Mouse (Mus musculus): ENCODE data around the gene Ccdc190. TPM values are rescaled to one million over a fixed set of nuclear protein-coding genes. Genes with fewer than 3 reads are reported as not detected.
A peak's percentile ranks its signal among the peaks of the same experiment; 100 is the strongest.

The Ccdc190 gene
- polyA plus RNA-seq, 1 experiment from 2014 or later, result 2.3 TPM

DNA sequence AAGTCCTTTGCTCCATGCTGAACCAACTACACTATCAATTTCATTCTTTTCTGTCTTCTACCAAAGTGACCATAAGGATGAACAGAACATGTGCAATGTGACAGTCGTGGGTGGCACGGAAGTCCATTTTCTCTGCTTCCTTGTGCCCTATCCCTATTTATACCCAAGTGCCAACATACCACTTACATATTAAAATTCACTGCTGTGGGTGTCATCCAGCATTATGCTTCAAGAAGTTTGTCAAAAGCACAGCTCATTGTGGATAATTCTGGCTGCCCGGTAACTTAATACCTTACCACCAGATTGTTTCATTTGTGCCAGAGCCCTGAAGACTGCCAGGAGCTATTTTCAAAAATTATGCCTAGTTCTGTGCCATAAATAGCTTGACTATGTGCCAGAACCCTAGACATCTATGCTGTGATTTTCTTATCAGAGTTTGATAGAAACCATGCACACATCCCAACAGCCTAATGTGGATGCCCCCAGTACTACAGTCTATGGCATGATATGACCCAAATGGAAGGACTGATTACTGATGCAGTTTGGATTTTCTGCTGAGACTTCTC lies 27.6 kb upstream of the Ccdc190 start:
- H3K4me1 ChIP-seq (ENCODE audit: control insufficient read depth, insufficient read depth, low read length), result no peaks in the 10 kb centered on the region
- H3K9ac ChIP-seq (ENCODE audit: low read length), result no peak overlapping the region
- DNase-seq (ENCODE audit: low spot score), result no peak
- no peaks in the 10 kb centered on the region for H3K36me3 ChIP-seq (ENCODE audit: control insufficient read depth, insufficient read depth, low read length)
- no peak overlapping the region for H3K27ac ChIP-seq (ENCODE audit: low read depth, low read length)
- no peaks in the 10 kb centered on the region for H3K27me3 ChIP-seq (replicated peaks; ENCODE audit: control insufficient read depth, insufficient read depth, low read length)
- H3K4me3 ChIP-seq (ENCODE audit: low read depth, low read length), result no peak overlapping the region
- no peaks in the 10 kb centered on the region for H3K9me3 ChIP-seq (replicated peaks; ENCODE audit: control insufficient read depth, low read length)
- ATAC-seq, result no peak
- H3K4me2 ChIP-seq (ENCODE audit: low read length), result no peak overlapping the region
- WGBS, result 90% methylated on average over 3 of the region's 3 CpGs

DNA sequence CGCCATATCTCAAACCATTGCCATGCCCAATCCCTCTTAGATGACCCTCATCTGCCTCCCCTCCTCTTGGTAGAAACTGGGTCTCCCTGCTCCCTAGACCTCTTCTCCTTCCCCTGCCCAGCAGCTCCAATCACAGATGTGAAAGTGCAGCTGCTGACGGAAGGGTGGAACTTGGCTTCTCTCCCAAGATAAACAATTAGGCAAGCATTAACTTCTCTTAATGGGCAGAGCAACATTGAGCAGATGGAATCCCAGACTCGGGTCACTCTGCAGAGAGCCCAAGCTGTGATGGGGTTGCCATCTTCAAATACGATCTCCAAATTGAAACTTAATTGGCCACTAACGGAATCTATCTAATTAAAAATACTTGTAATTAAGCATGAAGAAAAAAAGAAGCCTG lies 19.3 kb upstream of the Ccdc190 start:
- Histone ChIP-seq H3K4me3 (ENCODE audit: low read depth, low read length) (no peak overlapping the region), H3K4me2 (ENCODE audit: low read length) (no peak overlapping the region), H3K4me1 (ENCODE audit: control insufficient read depth, insufficient read depth, low read length) (no peaks in the 10 kb centered on the region), H3K36me3 (ENCODE audit: control insufficient read depth, insufficient read depth, low read length) (no peaks in the 10 kb centered on the region), H3K27ac (ENCODE audit: low read depth, low read length) (no peak overlapping the region), H3K9me3 (replicated peaks; ENCODE audit: control insufficient read depth, low read length) (no peaks in the 10 kb centered on the region), H3K9ac (ENCODE audit: low read length) (no peak overlapping the region), H3K27me3 (replicated peaks; ENCODE audit: control insufficient read depth, insufficient read depth, low read length) (no peaks in the 10 kb centered on the region)
- 44% methylated on average over 5 of the region's 5 CpGs for WGBS
- peak; percentile 32; the same call in 1 of the 2 replicates for ATAC-seq
- peak; percentile 47 for DNase-seq (ENCODE audit: low spot score)

DNA sequence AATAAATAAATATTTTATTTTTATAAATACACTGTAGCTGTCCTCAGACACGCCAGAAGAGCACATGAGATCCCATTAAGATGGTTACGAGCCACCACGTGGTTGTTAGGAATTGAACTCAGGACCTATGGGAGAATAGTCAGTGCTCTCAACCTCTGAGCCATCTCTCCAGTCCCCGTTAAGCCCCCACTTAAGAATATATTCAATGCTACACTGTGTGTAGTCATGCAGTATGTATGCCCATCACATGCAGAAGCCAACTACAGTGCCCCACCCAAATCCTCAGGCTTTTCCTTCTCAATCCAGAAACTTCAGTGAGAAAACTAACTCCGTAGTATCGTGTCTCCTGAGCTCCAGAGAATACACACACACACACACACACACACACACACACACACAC lies 18.8 kb upstream of the Ccdc190 start:
- Histone ChIP-seq H3K36me3 (ENCODE audit: control insufficient read depth, insufficient read depth, low read length) (no peaks in the 10 kb centered on the region), H3K9ac (ENCODE audit: low read length) (no peak overlapping the region), H3K4me3 (ENCODE audit: low read depth, low read length) (no peak overlapping the region), H3K4me2 (ENCODE audit: low read length) (no peak overlapping the region), H3K27ac (ENCODE audit: low read depth, low read length) (no peak overlapping the region), H3K4me1 (ENCODE audit: control insufficient read depth, insufficient read depth, low read length) (no peaks in the 10 kb centered on the region), H3K9me3 (replicated peaks; ENCODE audit: control insufficient read depth, low read length) (no peaks in the 10 kb centered on the region), H3K27me3 (replicated peaks; ENCODE audit: control insufficient read depth, insufficient read depth, low read length) (no peaks in the 10 kb centered on the region)
- DNase-seq (ENCODE audit: low spot score), result no peak
- ATAC-seq, result no peak
- 90% methylated on average over 6 of the region's 6 CpGs for WGBS

DNA sequence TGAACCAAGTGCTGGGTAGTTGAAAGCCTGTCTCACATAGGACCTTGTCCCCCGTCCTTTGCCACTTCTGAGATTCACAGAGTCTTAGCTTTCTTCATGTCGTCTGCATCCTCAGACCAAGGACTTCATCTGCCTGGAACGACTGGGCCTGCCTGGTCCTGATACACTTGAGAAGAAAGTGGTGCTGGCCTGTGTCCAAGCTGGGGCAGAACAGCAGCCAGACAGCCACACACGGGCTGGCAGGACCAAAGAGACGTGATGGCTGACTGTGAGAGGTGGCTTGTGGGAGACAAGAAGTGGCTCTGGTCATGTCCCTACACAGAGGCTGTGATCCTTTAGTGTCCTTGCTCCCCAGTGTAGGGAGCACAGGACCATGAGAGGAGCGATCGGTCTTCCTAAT lies 17.7 kb upstream of the Ccdc190 start:
- H3K4me3 ChIP-seq (ENCODE audit: low read depth, low read length), result no peak overlapping the region
- H3K4me2 ChIP-seq (ENCODE audit: low read length), result no peak overlapping the region
- 69% methylated on average over 7 of the region's 7 CpGs for WGBS
- H3K27me3 ChIP-seq (replicated peaks; ENCODE audit: control insufficient read depth, insufficient read depth, low read length), result no peaks in the 10 kb centered on the region
- no peak for DNase-seq (ENCODE audit: low spot score)
- ATAC-seq, result no peak; the same call in 1 of the 2 replicates
- no peaks in the 10 kb centered on the region for H3K36me3 ChIP-seq (ENCODE audit: control insufficient read depth, insufficient read depth, low read length)
- no peaks in the 10 kb centered on the region for H3K4me1 ChIP-seq (ENCODE audit: control insufficient read depth, insufficient read depth, low read length)
- no peak overlapping the region for H3K27ac ChIP-seq (ENCODE audit: low read depth, low read length)
- no peak overlapping the region for H3K9ac ChIP-seq (ENCODE audit: low read length)
- no peaks in the 10 kb centered on the region for H3K9me3 ChIP-seq (replicated peaks; ENCODE audit: control insufficient read depth, low read length)

DNA sequence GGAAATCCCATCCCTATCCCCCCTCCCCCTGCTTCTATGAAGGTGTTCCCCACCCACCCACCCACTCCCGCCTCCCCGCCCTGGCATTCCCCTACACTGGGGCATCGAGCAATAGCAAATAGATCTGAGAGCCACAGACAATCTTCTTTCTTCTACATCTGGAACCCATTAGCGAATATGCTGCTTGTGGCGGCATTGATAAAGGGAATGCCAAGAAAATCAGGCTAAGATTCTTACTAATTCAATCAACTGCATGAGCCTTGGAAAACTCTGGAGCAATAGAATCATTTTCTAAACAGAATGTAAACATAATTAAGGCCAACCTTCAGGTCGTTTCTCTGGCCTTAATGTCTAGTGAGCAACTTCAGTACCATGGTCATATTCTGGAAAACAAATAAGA lies 16.9 kb upstream of the Ccdc190 start:
- Histone ChIP-seq H3K27ac (ENCODE audit: low read depth, low read length) (no peak overlapping the region), H3K27me3 (replicated peaks; ENCODE audit: control insufficient read depth, insufficient read depth, low read length) (no peaks in the 10 kb centered on the region), H3K4me2 (ENCODE audit: low read length) (no peak overlapping the region), H3K9ac (ENCODE audit: low read length) (no peak overlapping the region), H3K4me3 (ENCODE audit: low read depth, low read length) (no peak overlapping the region), H3K4me1 (ENCODE audit: control insufficient read depth, insufficient read depth, low read length) (no peaks in the 10 kb centered on the region), H3K9me3 (replicated peaks; ENCODE audit: control insufficient read depth, low read length) (no peaks in the 10 kb centered on the region), H3K36me3 (ENCODE audit: control insufficient read depth, insufficient read depth, low read length) (no peaks in the 10 kb centered on the region)
- DNase-seq (ENCODE audit: low spot score) (no peak), ATAC-seq (no peak)
- 79% methylated on average over 6 of the region's 6 CpGs for WGBS

DNA sequence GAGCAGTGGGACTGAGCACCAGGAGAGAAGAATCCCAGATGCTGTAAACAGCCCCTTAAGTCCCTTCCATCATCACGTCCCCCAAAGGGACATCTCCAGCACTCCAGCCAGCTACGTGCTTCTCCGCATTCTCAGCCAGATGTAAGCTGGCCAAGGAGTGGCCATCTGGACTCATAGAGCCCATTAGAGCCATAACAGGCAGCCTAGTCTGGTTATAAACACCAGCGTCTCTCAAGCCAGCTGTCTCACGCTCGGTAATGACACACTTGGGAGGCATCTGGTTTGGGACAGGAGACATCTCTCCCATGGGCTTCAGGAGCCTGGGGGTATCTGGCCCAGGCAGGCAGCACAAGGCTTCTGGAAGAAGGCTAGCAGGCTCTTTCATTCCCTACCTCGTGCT lies 11.8 kb upstream of the Ccdc190 start:
- Histone ChIP-seq H3K9me3 (replicated peaks; ENCODE audit: control insufficient read depth, low read length) (no peaks in the 10 kb centered on the region), H3K36me3 (ENCODE audit: control insufficient read depth, insufficient read depth, low read length) (no peaks in the 10 kb centered on the region), H3K4me1 (ENCODE audit: control insufficient read depth, insufficient read depth, low read length) (no peaks in the 10 kb centered on the region), H3K27me3 (replicated peaks; ENCODE audit: control insufficient read depth, insufficient read depth, low read length) (no peaks in the 10 kb centered on the region), H3K9ac (ENCODE audit: low read length) (no peak overlapping the region), H3K4me3 (ENCODE audit: low read depth, low read length) (no peak overlapping the region), H3K27ac (ENCODE audit: low read depth, low read length) (no peak overlapping the region), H3K4me2 (ENCODE audit: low read length) (no peak overlapping the region)
- peak; percentile 33 for DNase-seq (ENCODE audit: low spot score)
- ATAC-seq, result no peak
- 77% methylated on average over 7 of the region's 7 CpGs for WGBS

DNA sequence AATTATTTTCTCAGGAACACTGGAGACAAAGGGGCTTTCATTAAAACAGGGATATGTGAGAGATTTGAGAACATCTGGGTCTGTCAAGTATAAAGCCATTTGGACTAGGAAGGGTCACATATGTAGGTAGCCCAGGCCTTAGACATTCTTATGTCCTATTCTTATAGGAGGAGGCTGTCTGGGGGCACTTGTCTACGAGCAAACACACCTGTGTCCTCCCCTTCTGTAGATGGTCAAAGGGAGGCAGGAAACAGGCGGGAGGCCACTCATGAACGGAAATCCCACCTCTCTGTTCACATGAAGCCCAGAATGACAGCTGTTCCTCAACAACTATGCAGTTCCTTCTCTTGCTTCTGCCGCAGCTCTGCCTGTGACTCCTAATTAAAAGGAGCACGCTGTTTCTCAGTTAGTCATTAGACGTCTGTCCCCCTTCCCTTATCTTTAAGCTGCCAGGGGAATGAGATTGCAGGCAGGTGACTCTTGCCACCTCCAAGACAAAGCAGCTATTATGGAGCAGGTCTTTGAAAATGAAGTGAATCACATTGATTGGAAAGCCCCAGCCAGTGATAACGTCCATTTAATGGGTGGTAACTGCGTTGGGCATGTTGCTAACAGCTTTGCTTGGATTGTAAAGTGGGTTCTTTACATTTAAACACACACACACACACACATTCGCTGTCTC lies 11.2 kb upstream of the Ccdc190 start:
- 62% methylated on average over 9 of the region's 9 CpGs for WGBS
- H3K27ac ChIP-seq (ENCODE audit: low read depth, low read length), result no peak overlapping the region

DNA sequence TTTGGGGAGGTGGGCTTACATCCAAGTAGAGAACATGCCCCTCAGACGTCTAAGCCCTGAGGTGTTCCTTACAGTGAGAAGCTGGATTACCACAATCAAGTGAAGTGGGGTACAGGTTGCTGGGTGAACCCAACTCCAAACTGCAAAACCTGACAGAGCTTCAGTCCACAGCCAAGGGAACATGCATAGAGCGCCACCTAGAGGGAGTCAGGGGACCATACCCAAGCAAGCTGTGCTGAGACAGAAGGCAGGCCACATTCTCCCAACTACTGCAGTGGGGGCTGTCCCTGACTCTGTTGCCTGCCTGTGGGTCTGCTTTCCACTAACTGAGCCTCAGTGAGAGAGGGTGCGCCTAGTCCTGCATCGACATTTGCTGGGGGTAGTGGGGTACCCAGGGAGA lies 10.4 kb upstream of the Ccdc190 start:
- DNase-seq (ENCODE audit: low spot score) (peak; percentile 59), ATAC-seq (peak; percentile 62; the same call in 1 of the 2 replicates)
- no peak overlapping the region for H3K4me3 ChIP-seq (ENCODE audit: low read depth, low read length)
- H3K27ac ChIP-seq (ENCODE audit: low read depth, low read length), result no peak overlapping the region
- H3K9ac ChIP-seq (ENCODE audit: low read length), result no peak overlapping the region
- no peaks in the 10 kb centered on the region for H3K36me3 ChIP-seq (ENCODE audit: control insufficient read depth, insufficient read depth, low read length)
- no peaks in the 10 kb centered on the region for H3K27me3 ChIP-seq (replicated peaks; ENCODE audit: control insufficient read depth, insufficient read depth, low read length)
- no peaks in the 10 kb centered on the region for H3K9me3 ChIP-seq (replicated peaks; ENCODE audit: control insufficient read depth, low read length)
- WGBS, result 26% methylated on average over 4 of the region's 4 CpGs
- H3K4me1 ChIP-seq (ENCODE audit: control insufficient read depth, insufficient read depth, low read length), result no peaks in the 10 kb centered on the region
- H3K4me2 ChIP-seq (ENCODE audit: low read length), result no peak overlapping the region

More for the DNA sequence above, 11.2 kb upstream of the Ccdc190 start:
- no peak overlapping the region for H3K4me3 ChIP-seq (ENCODE audit: low read depth, low read length)
- H3K4me1 ChIP-seq (ENCODE audit: control insufficient read depth, insufficient read depth, low read length), result no peaks in the 10 kb centered on the region
- no peaks in the 10 kb centered on the region for H3K9me3 ChIP-seq (replicated peaks; ENCODE audit: control insufficient read depth, low read length)
- H3K4me2 ChIP-seq (ENCODE audit: low read length), result no peak overlapping the region
- H3K9ac ChIP-seq (ENCODE audit: low read length), result no peak overlapping the region
- ATAC-seq (no peak), DNase-seq (ENCODE audit: low spot score) (no peak)
- H3K27me3 ChIP-seq (replicated peaks; ENCODE audit: control insufficient read depth, insufficient read depth, low read length), result no peaks in the 10 kb centered on the region
- H3K36me3 ChIP-seq (ENCODE audit: control insufficient read depth, insufficient read depth, low read length), result no peaks in the 10 kb centered on the region

DNA sequence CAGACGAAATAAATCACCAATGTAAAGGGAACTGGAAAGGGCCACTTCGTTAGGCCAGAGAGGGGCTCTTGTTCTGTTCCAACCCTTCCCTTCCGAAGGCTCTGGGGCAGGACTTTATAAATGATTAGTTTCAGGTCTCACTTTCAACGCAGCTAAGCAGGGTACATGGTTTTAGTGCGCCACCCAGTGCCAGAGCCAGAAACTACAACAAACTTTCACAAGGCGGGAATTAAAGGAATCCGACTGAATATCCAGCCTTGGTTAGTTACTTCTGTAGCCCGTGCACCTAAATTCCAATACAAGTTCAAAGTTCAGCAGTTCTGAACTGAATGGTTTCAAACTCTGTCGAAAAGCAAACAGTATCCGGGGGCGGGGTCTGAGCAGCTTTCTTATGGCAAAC lies 9.2 kb upstream of the Ccdc190 start:
- Histone ChIP-seq H3K4me3 (ENCODE audit: low read depth, low read length) (no peak overlapping the region), H3K27me3 (replicated peaks; ENCODE audit: control insufficient read depth, insufficient read depth, low read length) (no peaks in the 10 kb centered on the region), H3K4me1 (ENCODE audit: control insufficient read depth, insufficient read depth, low read length) (no peaks in the 10 kb centered on the region), H3K9ac (ENCODE audit: low read length) (no peak overlapping the region), H3K36me3 (ENCODE audit: control insufficient read depth, insufficient read depth, low read length) (no peaks in the 10 kb centered on the region), H3K4me2 (ENCODE audit: low read length) (no peak overlapping the region), H3K27ac (ENCODE audit: low read depth, low read length) (no peak overlapping the region), H3K9me3 (replicated peaks; ENCODE audit: control insufficient read depth, low read length) (no peaks in the 10 kb centered on the region)
- WGBS, result 5% methylated on average over 11 of the region's 11 CpGs
- peak; percentile 80 for ATAC-seq
- DNase-seq (ENCODE audit: low spot score), result peak; percentile 83

Measured in forebrain, embryonic 14.5 days (tissue).